Mouse (Mus musculus): ENCODE measurements at regions not wholly inside any gene's neighbourhood (a gene's known extent, or its start where the extent isn't known, plus 50 kb on each side); places are given as distances from the start of the nearest gene placed in this dataset.
A peak's percentile ranks its signal among the peaks of the same experiment; 100 is the strongest.

DNA sequence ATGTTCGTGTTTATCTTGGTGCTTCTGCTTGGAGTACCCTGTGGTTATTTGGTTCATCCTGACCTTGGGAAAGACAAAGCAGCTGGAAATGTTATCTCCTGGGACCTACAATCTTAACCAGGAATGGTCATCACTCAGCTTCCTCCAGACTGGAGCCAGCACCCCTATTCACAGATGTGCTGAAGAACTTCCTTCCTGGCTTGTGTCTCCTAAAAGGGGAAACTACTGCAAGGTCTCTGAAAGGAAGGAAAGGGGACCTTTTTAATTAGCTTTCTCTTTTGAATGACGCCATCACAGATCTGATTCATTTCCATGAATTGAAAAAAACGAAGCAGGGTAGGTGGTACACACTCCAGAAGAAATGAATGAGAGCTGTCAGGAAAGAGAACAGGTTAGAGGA, 476.0 kb upstream of the A1bg start:
- Histone ChIP-seq H3K9ac (ENCODE audit: low read length) (no peak overlapping the region), H3K27me3 (ENCODE audit: control insufficient read depth, insufficient read depth, low read depth, low read length) (no peaks in the 10 kb centered on the region), H3K36me3 (ENCODE audit: control insufficient read depth, insufficient read depth, low read length) (no peaks in the 10 kb centered on the region), H3K4me3 (ENCODE audit: low read length) (no peak overlapping the region), H3K4me2 (ENCODE audit: low read depth, low read length) (no peak overlapping the region), H3K4me1 (replicated peaks; ENCODE audit: control insufficient read depth, insufficient read depth, low read length) (peaks cover 10% of the 10 kb centered on the region), H3K9me3 (ENCODE audit: control insufficient read depth, low read length) (no peaks in the 10 kb centered on the region), H3K27ac (ENCODE audit: low read length) (no peak overlapping the region)
- no peak for ATAC-seq (ENCODE audit: low read depth)
- 71% methylated on average over 3 of the region's 3 CpGs for WGBS

DNA sequence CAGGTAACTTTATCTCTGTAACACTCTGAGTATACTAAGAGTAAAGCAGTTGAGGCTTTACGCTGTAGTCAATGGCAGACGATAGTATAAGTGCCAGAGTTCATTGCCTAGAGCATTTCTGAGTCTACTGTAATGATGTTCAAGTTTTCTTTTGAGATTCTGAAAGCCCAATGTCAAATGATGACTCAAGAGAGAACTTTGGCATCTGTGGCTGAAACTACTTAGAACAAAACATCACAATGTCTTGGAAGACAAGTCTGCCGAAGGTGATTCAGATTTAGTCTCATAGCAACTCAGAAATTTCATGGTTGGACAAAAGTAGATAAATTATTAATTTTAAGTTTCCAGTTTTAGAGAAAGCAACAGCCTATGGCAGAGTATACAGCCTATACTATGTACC, 474.2 kb upstream of the A1bg start:
- Histone ChIP-seq H3K27ac (ENCODE audit: low read length) (no peak overlapping the region), H3K9me3 (ENCODE audit: control insufficient read depth, low read length) (no peaks in the 10 kb centered on the region), H3K4me3 (ENCODE audit: low read length) (no peak overlapping the region), H3K4me1 (replicated peaks; ENCODE audit: control insufficient read depth, insufficient read depth, low read length) (peaks cover 10% of the 10 kb centered on the region), H3K36me3 (ENCODE audit: control insufficient read depth, insufficient read depth, low read length) (no peaks in the 10 kb centered on the region), H3K4me2 (ENCODE audit: low read depth, low read length) (no peak overlapping the region), H3K27me3 (ENCODE audit: control insufficient read depth, insufficient read depth, low read depth, low read length) (no peaks in the 10 kb centered on the region), H3K9ac (ENCODE audit: low read length) (no peak overlapping the region)
- 85% methylated on average over 3 of the region's 3 CpGs for WGBS
- ATAC-seq (ENCODE audit: low read depth), result no peak

- Histone ChIP-seq H3K9ac (ENCODE audit: low read length) (no peak overlapping the region), H3K4me1 (replicated peaks; ENCODE audit: control insufficient read depth, insufficient read depth, low read length) (peaks cover 10% of the 10 kb centered on the region), H3K27me3 (ENCODE audit: control insufficient read depth, insufficient read depth, low read depth, low read length) (no peaks in the 10 kb centered on the region), H3K27ac (ENCODE audit: low read length) (peak overlapping the region; percentile 62), H3K36me3 (ENCODE audit: control insufficient read depth, insufficient read depth, low read length) (no peaks in the 10 kb centered on the region), H3K9me3 (ENCODE audit: control insufficient read depth, low read length) (no peaks in the 10 kb centered on the region), H3K4me2 (ENCODE audit: low read depth, low read length) (no peak overlapping the region), H3K4me3 (ENCODE audit: low read length) (no peak overlapping the region)
- ATAC-seq (ENCODE audit: low read depth), result peak; percentile 95
- 6% methylated on average over 8 of the region's 8 CpGs for WGBS
Observed at GRCm38 (mm10) chr15:61395296-61395826, 472.5 kb upstream of the A1bg start.

DNA sequence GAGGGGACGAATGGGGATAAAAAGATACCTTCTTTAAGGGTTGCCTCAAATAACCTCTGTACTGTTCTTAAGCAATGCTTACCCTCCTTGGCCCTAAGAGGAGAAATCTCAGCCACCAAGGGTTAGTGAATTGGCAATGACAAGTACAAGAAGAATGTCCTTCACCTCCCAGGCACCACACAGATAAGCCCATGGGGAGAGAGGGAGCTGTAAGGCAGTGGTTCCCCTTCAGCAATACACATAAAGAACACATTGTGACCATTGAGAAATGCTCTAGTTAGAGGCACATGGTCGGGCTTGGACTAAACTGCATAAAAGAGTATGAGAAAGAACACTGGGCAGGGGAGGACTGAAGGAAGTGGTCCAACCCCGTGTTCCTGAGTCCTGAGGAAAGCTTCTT, 457.9 kb upstream of the A1bg start:
- Histone ChIP-seq H3K36me3 (ENCODE audit: control insufficient read depth, insufficient read depth, low read length) (no peaks in the 10 kb centered on the region), H3K27ac (ENCODE audit: low read length) (no peak overlapping the region), H3K4me2 (ENCODE audit: low read depth, low read length) (no peak overlapping the region), H3K4me1 (replicated peaks; ENCODE audit: control insufficient read depth, insufficient read depth, low read length) (no peaks in the 10 kb centered on the region), H3K4me3 (ENCODE audit: low read length) (no peak overlapping the region), H3K27me3 (ENCODE audit: control insufficient read depth, insufficient read depth, low read depth, low read length) (no peaks in the 10 kb centered on the region), H3K9ac (ENCODE audit: low read length) (no peak overlapping the region), H3K9me3 (ENCODE audit: control insufficient read depth, low read length) (no peaks in the 10 kb centered on the region)
- ATAC-seq (ENCODE audit: low read depth), result no peak
- WGBS, result 52% methylated on average over 3 of the region's 3 CpGs

- Histone ChIP-seq H3K9ac (ENCODE audit: low read length) (no peak overlapping the region), H3K27ac (ENCODE audit: low read length) (peak overlapping the region; percentile 62; the same call in 1 of the 2 replicates), H3K27me3 (ENCODE audit: control insufficient read depth, insufficient read depth, low read depth, low read length) (no peaks in the 10 kb centered on the region), H3K4me1 (replicated peaks; ENCODE audit: control insufficient read depth, insufficient read depth, low read length) (peaks cover 2% of the 10 kb centered on the region), H3K36me3 (ENCODE audit: control insufficient read depth, insufficient read depth, low read length) (no peaks in the 10 kb centered on the region), H3K4me3 (ENCODE audit: low read length) (no peak overlapping the region), H3K4me2 (ENCODE audit: low read depth, low read length) (no peak overlapping the region), H3K9me3 (ENCODE audit: control insufficient read depth, low read length) (no peaks in the 10 kb centered on the region)
- peak; percentile 94 for ATAC-seq (ENCODE audit: low read depth)
- 38% methylated on average over 3 of the region's 3 CpGs for WGBS
Observed at GRCm38 (mm10) chr15:61366276-61366675, 443.5 kb upstream of the A1bg start.

DNA sequence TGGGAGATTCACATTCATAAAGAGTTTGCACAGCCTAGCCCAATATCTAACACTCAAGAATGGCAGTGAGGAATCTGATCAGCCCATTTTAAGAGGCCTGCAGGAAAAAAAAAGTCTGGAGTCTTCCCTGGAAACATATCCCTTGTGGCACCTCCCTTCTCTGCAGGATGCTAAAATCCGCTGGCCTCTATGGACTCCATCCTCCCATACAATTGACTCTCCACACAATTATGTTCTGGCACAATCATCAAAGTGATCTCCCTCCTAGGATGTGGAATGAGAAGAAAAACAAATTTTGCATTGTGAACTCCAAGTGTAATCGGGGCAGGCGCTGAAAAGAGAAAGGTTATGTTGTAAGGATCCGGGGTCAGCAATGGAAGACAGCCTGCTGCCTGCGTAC, 442.7 kb upstream of the A1bg start:
- H3K4me1 ChIP-seq (replicated peaks; ENCODE audit: control insufficient read depth, insufficient read depth, low read length), result peaks cover 5% of the 10 kb centered on the region
- WGBS, result 44% methylated on average over 5 of the region's 5 CpGs
- peak overlapping the region; percentile 62; the same call in 1 of the 2 replicates for H3K27ac ChIP-seq (ENCODE audit: low read length)

GRCm38 (mm10) chr15:61364461-61364860, 441.6 kb upstream of the A1bg start:
- Histone ChIP-seq H3K4me1 (replicated peaks; ENCODE audit: control insufficient read depth, insufficient read depth, low read length) (peaks cover 5% of the 10 kb centered on the region), H3K4me3 (ENCODE audit: low read length) (no peak overlapping the region), H3K4me2 (ENCODE audit: low read depth, low read length) (no peak overlapping the region), H3K9me3 (ENCODE audit: control insufficient read depth, low read length) (no peaks in the 10 kb centered on the region), H3K9ac (ENCODE audit: low read length) (no peak overlapping the region), H3K27ac (ENCODE audit: low read length) (no peak overlapping the region), H3K36me3 (ENCODE audit: control insufficient read depth, insufficient read depth, low read length) (no peaks in the 10 kb centered on the region), H3K27me3 (ENCODE audit: control insufficient read depth, insufficient read depth, low read depth, low read length) (no peaks in the 10 kb centered on the region)
- no peak for ATAC-seq (ENCODE audit: low read depth)
- WGBS, result 80% methylated on average over 2 of the region's 2 CpGs

More for the DNA sequence above, 442.7 kb upstream of the A1bg start:
- Histone ChIP-seq H3K4me2 (ENCODE audit: low read depth, low read length) (no peak overlapping the region), H3K4me3 (ENCODE audit: low read length) (no peak overlapping the region), H3K9me3 (ENCODE audit: control insufficient read depth, low read length) (no peaks in the 10 kb centered on the region), H3K36me3 (ENCODE audit: control insufficient read depth, insufficient read depth, low read length) (no peaks in the 10 kb centered on the region), H3K27me3 (ENCODE audit: control insufficient read depth, insufficient read depth, low read depth, low read length) (no peaks in the 10 kb centered on the region), H3K9ac (ENCODE audit: low read length) (no peak overlapping the region)
- peak; percentile 37 for ATAC-seq (ENCODE audit: low read depth)

DNA sequence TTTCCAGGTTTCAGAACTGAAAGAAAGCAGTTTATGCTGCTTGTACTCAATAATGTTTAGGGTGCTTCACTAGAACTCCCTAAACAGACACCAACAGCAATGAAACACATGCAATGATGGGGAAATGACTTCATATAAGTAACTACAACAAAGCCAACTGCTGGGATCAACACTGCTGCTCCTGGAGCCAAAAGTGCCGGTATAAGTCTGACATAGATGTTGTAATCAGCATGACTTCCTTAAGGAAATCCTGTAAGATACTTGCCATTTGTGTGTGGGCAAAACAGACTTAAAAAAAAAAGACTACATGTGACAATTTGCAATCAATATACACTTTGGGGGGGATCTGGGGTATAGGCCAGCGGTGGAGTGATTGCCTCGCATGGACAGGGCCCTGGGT, 438.4 kb upstream of the A1bg start:
- Histone ChIP-seq H3K9ac (ENCODE audit: low read length) (no peak overlapping the region), H3K36me3 (ENCODE audit: control insufficient read depth, insufficient read depth, low read length) (no peaks in the 10 kb centered on the region), H3K4me2 (ENCODE audit: low read depth, low read length) (no peak overlapping the region), H3K27ac (ENCODE audit: low read length) (no peak overlapping the region), H3K27me3 (ENCODE audit: control insufficient read depth, insufficient read depth, low read depth, low read length) (no peaks in the 10 kb centered on the region), H3K9me3 (ENCODE audit: control insufficient read depth, low read length) (no peaks in the 10 kb centered on the region), H3K4me1 (replicated peaks; ENCODE audit: control insufficient read depth, insufficient read depth, low read length) (peaks cover 5% of the 10 kb centered on the region), H3K4me3 (ENCODE audit: low read length) (no peak overlapping the region)
- 67% methylated on average over 3 of the region's 3 CpGs for WGBS
- ATAC-seq (ENCODE audit: low read depth), result no peak

- no peaks in the 10 kb centered on the region for H3K36me3 ChIP-seq (ENCODE audit: control insufficient read depth, insufficient read depth, low read length)
- no peaks in the 10 kb centered on the region for H3K9me3 ChIP-seq (ENCODE audit: control insufficient read depth, low read length)
- no peaks in the 10 kb centered on the region for H3K27me3 ChIP-seq (ENCODE audit: control insufficient read depth, insufficient read depth, low read depth, low read length)
- ATAC-seq (ENCODE audit: low read depth), result no peak
- H3K4me2 ChIP-seq (ENCODE audit: low read depth, low read length), result no peak overlapping the region
- H3K9ac ChIP-seq (ENCODE audit: low read length), result no peak overlapping the region
- no peak overlapping the region for H3K4me3 ChIP-seq (ENCODE audit: low read length)
- no peaks in the 10 kb centered on the region for H3K4me1 ChIP-seq (replicated peaks; ENCODE audit: control insufficient read depth, insufficient read depth, low read length)
- H3K27ac ChIP-seq (ENCODE audit: low read length), result no peak overlapping the region
Observed at GRCm38 (mm10) chr15:61355344-61355743, 432.5 kb upstream of the A1bg start.
